In the genomic region with DNA sequence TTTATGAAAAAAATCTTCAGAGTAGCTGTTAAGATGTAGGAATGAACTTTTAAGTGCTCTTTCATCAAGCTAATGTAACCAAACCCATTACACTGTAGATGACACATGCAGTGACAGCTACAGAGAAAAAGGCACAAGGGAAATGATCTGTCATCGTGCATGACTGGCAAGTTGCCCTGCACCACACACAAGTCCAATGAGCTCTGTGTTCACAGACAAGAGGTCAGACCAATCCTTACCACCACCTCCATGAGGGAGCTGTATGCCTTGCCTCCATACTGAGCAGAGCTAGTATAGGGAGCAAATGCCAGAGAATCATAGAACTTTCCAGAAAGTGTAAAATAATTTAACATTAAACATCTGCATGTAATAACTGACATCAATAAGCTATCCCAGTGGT, we compare ENCODE assay signal across 20 mouse cellular contexts. TPM values are rescaled to one million over a fixed set of nuclear protein-coding genes. Genes with fewer than 3 reads are reported as not detected.
DNase-seq lines count a peak whose midpoint lies in the region; ATAC-seq and TF ChIP-seq lines count a peak whose summit lies in the region.
"Had no signal": no experiment of that assay in that cellular context is flagged by ENCODE, and none has a peak within 500 bp of the region (broad histone marks: within the 10 kb centered on the region; RNA-seq: fewer than 3 reads in every experiment).

No protein-coding gene starts in this region.

- no peaks in the 10 kb centered on the region for H3K27me3 ChIP-seq in forebrain, embryonic 14.5 days (replicated peaks; ENCODE audit: control insufficient read depth, insufficient read depth, low read length)
- H3K27me3 ChIP-seq in forebrain, embryonic 16.5 days (replicated peaks; ENCODE audit: control insufficient read depth, insufficient read depth, low read length): no peaks in the 10 kb centered on the region
- H3K27me3 ChIP-seq in megakaryocyte, embryonic 14.5 days (replicated peaks): no peaks in the 10 kb centered on the region
- H3K27me3 ChIP-seq in liver, postnatal 0 days (ENCODE audit: insufficient read depth, low read length): no peaks in the 10 kb centered on the region

- H3K36me3 ChIP-seq in forebrain, embryonic 14.5 days (ENCODE audit: control insufficient read depth, insufficient read depth, low read length): peaks cover 33% of the 10 kb centered on the region
- H3K36me3 ChIP-seq in forebrain, embryonic 16.5 days (ENCODE audit: control insufficient read depth, insufficient read depth): peaks cover 19% of the 10 kb centered on the region
- peaks cover 70% of the 10 kb centered on the region for H3K36me3 ChIP-seq in megakaryocyte, embryonic 14.5 days (replicated peaks; ENCODE audit: low read length)
- H3K36me3 ChIP-seq in liver, postnatal 0 days (replicated peaks; ENCODE audit: insufficient read depth, low read length): peaks cover 45% of the 10 kb centered on the region

- no peak for DNase-seq in forebrain, embryonic 14.5 days (ENCODE audit: low spot score)
- no peak for DNase-seq in liver, postnatal 0 days
- DNase-seq in ovary, postnatal 14 days (ENCODE audit: low spot score): no peak
- DNase-seq in layer of hippocampus, adult 18-20 months (ENCODE audit: low spot score in 2 of 2): no peak
- DNase-seq: adrenal gland, adult 2 months; gastrocnemius, postnatal 25 days; kidney, adult 2 months; kidney, postnatal 14 days; lung, postnatal 36 days; retina, postnatal 1 day had no signal

- TF ChIP-seq EP300 in liver, postnatal 0 days (IDR thresholded peaks at IDR 0.05; ENCODE audit: low read depth): no peak

- H3K27ac ChIP-seq in forebrain, embryonic 14.5 days (ENCODE audit: low read depth, low read length): no peak overlapping the region
- H3K27ac ChIP-seq in forebrain, embryonic 16.5 days (ENCODE audit: low read length): no peak overlapping the region
- no peak overlapping the region for H3K27ac ChIP-seq in liver, postnatal 0 days (ENCODE audit: low read depth)
- H3K27ac ChIP-seq: heart, embryonic 10.5 days; limb, embryonic 10.5 days; stomach, postnatal 0 days had no signal

- H3K4me1 ChIP-seq in forebrain, embryonic 14.5 days (ENCODE audit: control insufficient read depth, insufficient read depth, low read length): no peaks in the 10 kb centered on the region; the same call in 1 of the 2 replicates
- H3K4me1 ChIP-seq in forebrain, embryonic 16.5 days (replicated peaks; ENCODE audit: control insufficient read depth, insufficient read depth, low read length): 0 out of 2 replicates have a peak, but pooled peaks cover 2% of the 10 kb centered on the region
- H3K4me1 ChIP-seq in megakaryocyte, embryonic 14.5 days: peaks cover 40% of the 10 kb centered on the region
- H3K4me1 ChIP-seq in liver, postnatal 0 days (ENCODE audit: insufficient read depth): no peaks in the 10 kb centered on the region
- H3K4me1 ChIP-seq: heart, embryonic 10.5 days had no signal

- no peak overlapping the region for H3K4me3 ChIP-seq in forebrain, embryonic 14.5 days (ENCODE audit: low read depth, low read length)
- H3K4me3 ChIP-seq in forebrain, embryonic 16.5 days (replicated peaks; ENCODE audit: low read length): no peak overlapping the region
- peak overlapping the region; percentile 48 for H3K4me3 ChIP-seq in megakaryocyte, embryonic 14.5 days (replicated peaks)
- no peak overlapping the region for H3K4me3 ChIP-seq in liver, postnatal 0 days (ENCODE audit: low read depth, low read length)
- H3K4me3 ChIP-seq: embryonic facial prominence, embryonic 10.5 days; heart, embryonic 10.5 days; limb, embryonic 10.5 days had no signal

- no peak for TF ChIP-seq CTCF in liver, postnatal 0 days (IDR thresholded peaks at IDR 0.05; ENCODE audit: low read depth)

- no peak overlapping the region for H3K9ac ChIP-seq in forebrain, embryonic 14.5 days (ENCODE audit: low read length)
- H3K9ac ChIP-seq in forebrain, embryonic 16.5 days (replicated peaks; ENCODE audit: low read depth, low read length): no peak overlapping the region
- no peak overlapping the region for H3K9ac ChIP-seq in liver, postnatal 0 days (replicated peaks)
- H3K9ac ChIP-seq: lung, embryonic 14.5 days had no signal

- no peak overlapping the region for H3K4me2 ChIP-seq in forebrain, embryonic 14.5 days (ENCODE audit: low read length)
- no peak overlapping the region for H3K4me2 ChIP-seq in forebrain, embryonic 16.5 days (ENCODE audit: low read length)
- no peak overlapping the region for H3K4me2 ChIP-seq in liver, postnatal 0 days (ENCODE audit: low read depth, low read length)
- H3K4me2 ChIP-seq: lung, embryonic 14.5 days had no signal

- no peaks in the 10 kb centered on the region for H3K9me3 ChIP-seq in forebrain, embryonic 14.5 days (replicated peaks; ENCODE audit: control insufficient read depth, low read length)
- H3K9me3 ChIP-seq in forebrain, embryonic 16.5 days (ENCODE audit: control insufficient read depth, low read length): no peaks in the 10 kb centered on the region
- peaks cover 5% of the 10 kb centered on the region; the same call in 1 of the 2 replicates for H3K9me3 ChIP-seq in megakaryocyte, embryonic 14.5 days
- no peaks in the 10 kb centered on the region for H3K9me3 ChIP-seq in liver, postnatal 0 days (ENCODE audit: low read length)
- H3K9me3 ChIP-seq: embryonic facial prominence, embryonic 10.5 days; heart, embryonic 10.5 days; limb, embryonic 10.5 days had no signal

- ATAC-seq in forebrain, embryonic 14.5 days: peak; percentile 44; the same call in 1 of the 2 replicates
- ATAC-seq in forebrain, embryonic 16.5 days: no peak
- ATAC-seq in megakaryocyte, adult 5-6 weeks (ENCODE audit: poor library complexity, severe bottlenecking): no peak; the same call in 1 of the 2 replicates
- 0 out of 2 replicates have a peak, but pooled peaks have one; percentile 22 for ATAC-seq in common myeloid progenitor, adult 5-6 weeks (replicated peaks; ENCODE audit: low read depth, poor library complexity, severe bottlenecking)
- ATAC-seq in liver, postnatal 0 days: peak; percentile 27; the same call in 1 of the 2 replicates
- ATAC-seq: inflammation-experienced regulatory T-cells, adult 6 months had no signal

- 76% methylated on average over 1 of the region's 1 CpGs for WGBS in forebrain, embryonic 14.5 days
- 70% methylated on average over 1 of the region's 1 CpGs for WGBS in forebrain, embryonic 16.5 days
- 42% methylated on average over 1 of the region's 1 CpGs for WGBS in liver, postnatal 0 days (ENCODE audit: insufficient replicate concordance)

RNA-seq across cellular contexts. Expression of a gene that starts 59.7 kb away (rescaled TPM):
- polyA plus RNA-seq in forebrain, embryonic 14.5 days (2014; fragmentation: Nextera tagmentation; extraction: Ambion mirVana): 65.3 and 67.0 TPM in 2 replicates
- polyA plus RNA-seq in forebrain, embryonic 16.5 days (2015; fragmentation: Nextera tagmentation; extraction: Ambion mirVana): 78.3 and 84.1 TPM in 2 replicates
- 0.64 and 5.3 TPM in 2 replicates for polyA plus RNA-seq in megakaryocyte, embryonic 14.5 days (2012; ENCODE audit: insufficient read depth, low replicate concordance)
- 55.9 and 57.3 TPM in 2 replicates for total RNA-seq in megakaryocyte, adult 5-6 weeks (2015)
- 49.6 and 52.2 TPM in 2 replicates for total RNA-seq in megakaryocyte, adult 5-6 weeks (2017)
- total RNA-seq in common myeloid progenitor, adult 5-6 weeks (2017): 29.5 and 61.5 TPM in 2 replicates
- 65.0 and 65.8 TPM in 2 replicates for polyA plus RNA-seq in liver, postnatal 0 days (2015; fragmentation: Nextera tagmentation; extraction: Ambion mirVana)
- total RNA-seq in layer of hippocampus, adult 18-20 months (2021): 10 to 100 TPM; 51.8 to 57.3 TPM

Comparison
In these comparisons a context has a peak if more than half of its experiments do, and no peak if none do; other contexts are left out.
1. ATAC-seq: peak in forebrain, embryonic 14.5 days (single experiment), common myeloid progenitor, adult 5-6 weeks (single experiment) and liver, postnatal 0 days (single experiment); none in forebrain, embryonic 16.5 days (single experiment) and megakaryocyte, adult 5-6 weeks (single experiment).
2. RNA of a gene that starts 59.7 kb away (polyA plus RNA-seq): 78.3 to 84.1 TPM in forebrain, embryonic 16.5 days, 65.3 to 67.0 TPM in forebrain, embryonic 14.5 days and 65.0 to 65.8 TPM in liver, postnatal 0 days; 0.64 to 5.3 TPM in megakaryocyte, embryonic 14.5 days; every median in the first group is over 10 times any median in the second.